Mouse (Mus musculus): ENCODE measurements around the gene Unc93a.
"Not testable (repeated sequence)": the region's sequence is repeated elsewhere in the genome, so short reads cannot be mapped to it uniquely, and the experiment has no call there.

GRCm38 (mm10) chr17:13092960-13093359 lies 38.6 kb downstream of the Unc93a start:
- not testable (repeated sequence) for TF ChIP-seq CTCF (IDR thresholded peaks at IDR 0.05; ENCODE audit: low read depth); EP300 (optimal IDR thresholded peaks at IDR 0.05)

Measured in stomach, postnatal 0 days (tissue).